Mouse (Mus musculus): ENCODE data around the gene Smarcal1. TPM values are rescaled to one million over a fixed set of nuclear protein-coding genes. Genes with fewer than 3 reads are reported as not detected.

Smarcal1 gene
- total RNA-seq, 4 experiments from 2014 or later: 20.0 to 24.0 (median 21.7) TPM

DNA sequence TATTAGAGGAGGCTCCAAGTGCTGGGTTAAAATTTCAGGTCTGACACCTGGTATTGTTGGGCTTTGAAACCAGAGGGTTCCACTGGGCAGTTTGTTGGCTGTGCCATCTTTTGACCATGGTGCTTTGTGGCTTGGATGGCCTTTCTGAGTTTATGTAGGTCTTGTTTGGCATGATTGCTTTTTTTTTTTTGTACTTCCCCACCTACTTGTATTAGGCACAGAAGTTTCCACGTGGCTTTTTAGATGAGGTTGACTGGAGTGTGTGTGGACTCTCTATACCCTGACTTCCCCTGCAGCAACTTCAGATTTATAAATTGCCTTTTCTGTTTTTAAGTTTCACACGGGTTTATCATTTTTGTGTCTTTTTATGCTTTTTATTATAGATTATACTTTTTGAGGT is 5.7 kb downstream of the Smarcal1 start:
- no peak for DNase-seq (ENCODE audit: low spot score in 2 of 2)

DNA sequence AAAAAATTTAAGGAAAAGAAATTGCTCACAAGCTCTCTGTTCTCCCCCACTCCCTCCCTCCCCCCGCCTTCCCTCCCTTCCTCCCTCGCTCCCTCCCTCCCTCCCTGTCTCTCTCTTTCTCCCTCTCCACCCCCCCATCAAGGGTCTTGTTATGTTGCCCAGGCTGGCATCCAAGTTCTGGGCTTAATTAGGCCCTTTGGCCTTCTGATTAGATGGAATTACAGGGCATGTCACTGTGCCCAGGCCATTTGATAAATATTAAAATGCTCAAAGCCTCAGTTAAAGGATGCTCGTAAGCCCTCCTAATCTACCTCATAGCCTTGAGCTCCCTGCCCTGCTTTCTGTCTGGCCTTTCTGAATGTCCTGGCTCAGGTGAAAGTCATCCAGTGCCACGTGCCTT is 7.6 kb downstream of the Smarcal1 start:
- no peak for DNase-seq (ENCODE audit: low spot score in 2 of 2)

DNA sequence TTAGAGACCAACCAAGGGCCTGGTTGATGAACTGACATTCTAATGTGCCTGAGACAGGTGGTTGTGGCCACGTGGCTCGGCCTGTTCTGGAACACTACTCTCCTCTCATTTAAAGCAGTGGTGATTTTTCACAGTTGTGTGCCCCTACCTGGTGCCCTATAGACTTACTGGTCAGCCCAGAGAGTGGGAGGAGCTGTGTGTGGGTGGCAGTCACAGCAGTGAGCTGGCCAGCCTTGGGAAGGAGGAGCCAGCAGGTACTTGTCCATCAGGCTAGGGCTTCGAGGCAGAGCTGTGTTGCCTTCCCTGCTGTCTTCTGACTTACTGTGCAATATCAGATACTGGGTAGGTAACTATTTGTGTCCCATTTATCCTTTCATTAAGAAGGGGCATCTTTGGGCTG is 9.3 kb downstream of the Smarcal1 start:
- no peak for DNase-seq (ENCODE audit: low spot score in 2 of 2)

DNA sequence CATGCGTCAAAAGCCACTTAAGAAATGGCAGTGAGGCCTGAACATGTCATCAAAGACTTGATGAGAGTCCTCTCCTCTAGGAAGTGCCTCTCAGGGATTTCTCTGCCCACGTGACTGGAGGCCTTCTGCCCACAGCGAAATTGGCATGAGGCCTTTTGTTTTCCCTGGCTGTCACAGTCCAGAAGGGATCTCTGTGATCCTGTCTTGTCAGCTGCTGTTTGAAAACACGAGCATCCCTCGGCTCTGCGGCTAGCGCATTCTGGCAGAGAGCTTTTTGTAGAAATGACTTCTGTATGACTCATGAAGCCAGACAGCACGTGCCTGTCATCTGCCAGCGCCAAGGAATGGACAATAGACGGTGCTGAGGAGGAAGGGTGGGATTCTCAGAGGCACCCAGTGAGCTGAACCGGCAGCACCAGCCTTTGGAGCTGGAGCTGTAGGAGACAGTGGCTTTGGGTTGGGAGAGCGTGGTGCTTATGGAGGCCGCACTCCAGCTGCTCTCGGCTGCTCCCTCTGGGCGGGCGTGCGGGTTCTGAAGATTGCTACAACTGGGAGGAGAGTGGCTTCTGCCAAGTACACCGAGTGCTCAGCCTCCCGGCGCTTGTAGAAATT is 10.4 kb downstream of the Smarcal1 start:
- DNase-seq (ENCODE audit: low spot score in 2 of 2): peak; percentile 19 to 39

DNA sequence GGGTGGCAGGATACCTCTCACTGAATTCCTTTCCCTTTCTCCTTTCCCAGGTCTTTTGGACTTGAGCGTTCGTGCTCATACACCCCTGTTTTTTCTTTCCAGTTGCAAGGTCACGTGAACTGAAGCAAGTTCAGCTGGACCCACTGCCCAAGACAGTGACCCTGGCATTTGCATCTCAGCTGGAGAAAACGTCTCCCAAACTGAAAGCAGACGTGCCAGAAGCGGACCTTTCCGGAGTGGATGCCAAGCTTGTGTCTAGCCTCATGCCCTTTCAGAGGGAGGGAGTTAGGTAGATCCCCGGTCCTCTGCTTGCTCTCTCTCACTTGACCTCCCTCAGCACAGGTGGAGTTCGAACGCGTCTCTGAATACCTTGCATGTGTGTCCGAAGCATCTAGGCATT is 12.6 kb downstream of the Smarcal1 start:
- no peak for DNase-seq (ENCODE audit: low spot score in 2 of 2)

DNA sequence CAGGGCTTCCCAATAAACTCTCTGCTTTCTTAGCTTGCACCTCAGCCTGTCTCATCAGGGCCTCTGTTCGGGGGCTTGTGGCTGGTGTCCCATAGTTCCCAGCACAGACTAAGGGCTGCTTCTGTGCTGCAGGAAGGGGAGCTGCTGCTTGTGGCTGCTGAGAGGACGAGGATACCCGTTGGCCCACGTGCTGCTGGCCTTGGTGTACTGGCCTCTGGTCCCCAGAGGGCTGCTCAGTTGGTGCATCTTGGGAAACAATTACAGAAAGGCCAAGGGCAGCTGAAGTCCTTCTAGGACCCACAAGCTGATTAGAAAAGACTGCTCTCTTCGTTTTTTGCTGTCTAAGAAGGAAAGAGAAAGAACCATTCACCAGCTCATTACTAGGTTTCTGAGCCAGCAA is 13.2 kb downstream of the Smarcal1 start:
- DNase-seq (ENCODE audit: low spot score in 2 of 2): no peak

DNA sequence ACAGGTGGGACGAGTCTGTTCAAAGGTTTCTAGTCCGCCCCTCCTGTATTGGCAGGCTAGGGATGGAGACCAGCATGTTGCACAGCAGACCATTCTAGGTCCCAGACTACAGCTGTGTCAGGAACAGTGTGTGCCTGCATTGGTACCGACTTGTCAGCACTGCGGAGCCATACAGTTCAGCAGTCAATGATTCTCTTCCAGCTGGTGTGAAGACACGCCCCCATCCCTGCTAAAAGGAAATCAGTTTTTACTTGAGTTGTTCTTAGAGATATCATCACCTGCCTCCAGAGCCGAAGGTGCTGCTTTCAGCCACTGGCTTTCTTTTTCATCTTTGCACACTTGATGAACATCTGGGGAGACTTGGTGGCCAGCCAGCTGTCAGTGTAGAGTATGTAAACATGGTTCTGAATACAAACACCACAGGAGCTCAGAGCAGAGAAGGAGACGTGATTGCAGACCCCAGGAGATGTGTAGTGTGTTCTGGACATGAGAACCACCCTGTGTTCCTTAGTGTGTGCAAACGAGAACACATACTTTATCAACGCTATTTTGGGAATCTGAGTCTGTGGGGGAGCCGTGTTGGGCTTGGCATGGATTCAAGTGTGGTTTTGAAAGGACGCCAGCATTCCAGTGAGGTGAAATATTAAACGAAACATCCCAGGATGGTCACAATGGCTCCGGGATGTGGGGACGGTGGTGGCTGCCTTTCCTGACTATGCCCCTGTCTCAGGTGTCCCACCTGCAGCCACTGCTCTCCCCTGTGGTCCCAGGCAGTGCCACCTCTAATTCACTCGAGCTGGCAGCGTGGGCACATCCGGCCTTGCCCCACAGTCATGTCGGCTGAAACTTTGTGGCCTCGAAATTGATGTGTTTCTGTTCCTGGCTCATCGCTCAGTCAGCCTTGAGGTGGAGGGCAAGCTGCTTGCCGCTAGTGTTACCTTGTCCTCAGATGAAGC is 16.4 kb downstream of the Smarcal1 start:
- DNase-seq (ENCODE audit: low spot score in 2 of 2): no peak

DNA sequence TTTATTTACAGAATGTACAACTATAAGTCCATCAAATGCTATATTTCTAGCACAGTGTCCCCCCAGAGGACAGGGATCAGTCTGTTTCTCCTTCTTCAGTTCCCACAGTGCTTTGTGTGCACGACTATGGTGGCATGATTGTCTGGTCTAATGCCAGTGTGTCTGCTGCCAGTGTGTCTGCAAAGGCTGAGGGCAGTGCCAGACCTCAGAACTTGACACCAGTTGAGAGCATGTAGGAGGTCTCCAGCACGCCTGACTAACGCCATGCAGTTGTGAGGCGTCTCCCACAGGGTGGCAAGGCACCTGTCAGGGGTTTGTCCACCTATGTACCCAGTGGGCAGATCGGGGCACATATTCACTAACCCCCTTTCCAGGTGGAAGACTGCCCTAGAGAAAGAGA is 17.7 kb downstream of the Smarcal1 start:
- DNase-seq (ENCODE audit: low spot score in 2 of 2): no peak

DNA sequence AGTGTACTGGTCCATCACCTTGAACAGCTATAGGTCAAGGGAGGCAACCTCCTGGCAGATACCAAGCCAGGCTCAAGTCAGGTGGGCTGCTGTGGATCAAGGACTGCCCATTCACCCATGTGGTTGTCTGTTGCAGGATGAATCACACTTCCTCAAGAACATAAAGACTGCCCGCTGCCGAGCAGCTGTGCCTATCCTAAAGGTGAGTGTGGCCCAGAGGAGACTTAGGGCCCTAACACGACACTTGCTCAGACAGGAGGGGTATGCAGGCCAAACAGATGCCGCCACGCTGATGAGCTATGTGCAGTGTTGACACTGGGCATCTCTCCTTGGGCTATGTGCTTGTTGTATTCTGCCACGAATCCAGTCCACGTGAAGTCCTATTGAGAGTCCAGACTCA is 18.2 kb downstream of the Smarcal1 start:
- no peak for DNase-seq (ENCODE audit: low spot score in 2 of 2)

DNA sequence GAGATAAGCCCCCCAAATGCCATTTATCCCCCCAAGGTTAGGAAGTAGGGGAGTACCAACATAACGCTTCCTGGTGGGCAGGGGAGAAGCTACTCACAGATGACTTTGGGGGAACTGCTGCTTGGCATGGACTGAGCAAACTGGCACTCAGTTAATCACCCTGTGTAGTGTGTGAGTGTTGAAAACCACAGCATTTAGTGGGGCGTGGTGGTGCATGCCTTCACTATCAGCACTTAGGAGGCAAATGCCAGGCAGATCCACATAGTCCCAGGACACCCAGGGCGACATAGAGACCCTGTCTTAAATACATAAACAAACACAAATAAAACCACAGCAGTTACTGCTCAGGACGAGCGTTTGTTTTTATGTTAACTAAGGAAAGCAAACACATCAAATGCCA is 19.1 kb downstream of the Smarcal1 start:
- no peak for DNase-seq (ENCODE audit: low spot score in 2 of 2)

DNA sequence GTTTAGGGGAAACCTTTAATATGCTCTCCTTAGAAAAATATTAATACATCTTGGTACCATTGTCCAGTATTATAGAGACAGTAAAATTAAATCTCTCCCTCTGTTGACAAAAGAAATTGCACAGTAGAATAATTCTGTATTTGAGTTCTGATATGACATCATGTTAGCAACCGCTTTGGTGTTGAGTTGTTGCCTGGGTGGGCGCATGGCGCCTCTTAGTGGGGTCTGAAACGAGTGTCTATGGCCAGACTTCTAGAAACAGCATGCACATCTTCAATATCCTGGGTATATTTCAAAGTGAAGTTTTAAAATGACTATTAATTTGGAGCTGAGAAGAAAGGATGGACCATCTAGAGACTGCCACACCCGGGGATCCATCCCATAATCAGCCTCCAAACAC is 19.8 kb downstream of the Smarcal1 start:
- DNase-seq (ENCODE audit: low spot score in 2 of 2): no peak

DNA sequence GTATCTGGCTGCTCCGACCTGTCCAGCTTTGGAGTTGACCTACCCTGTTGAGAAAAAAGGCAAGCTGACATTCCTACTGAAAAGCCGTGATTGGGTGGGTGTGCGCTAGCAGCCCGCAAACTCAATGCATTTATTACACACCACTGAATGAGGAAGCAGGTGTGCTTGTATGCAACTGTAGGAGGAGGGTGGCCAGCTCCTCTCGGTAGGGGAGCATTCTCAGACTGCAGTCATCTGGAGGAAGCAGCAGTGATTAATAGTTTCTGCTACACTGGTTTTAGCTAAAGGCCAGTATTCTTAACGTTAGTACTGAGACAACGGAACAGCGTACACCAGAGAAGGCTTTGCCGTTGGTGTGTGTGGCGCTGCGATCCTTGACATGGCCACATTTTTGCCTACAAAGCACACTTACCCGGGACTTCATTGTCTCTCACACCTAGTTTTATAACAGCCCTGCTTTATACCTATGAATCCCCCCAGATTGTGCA is 23.2 kb downstream of the Smarcal1 start:
- DNase-seq (ENCODE audit: low spot score in 2 of 2): no peak

DNA sequence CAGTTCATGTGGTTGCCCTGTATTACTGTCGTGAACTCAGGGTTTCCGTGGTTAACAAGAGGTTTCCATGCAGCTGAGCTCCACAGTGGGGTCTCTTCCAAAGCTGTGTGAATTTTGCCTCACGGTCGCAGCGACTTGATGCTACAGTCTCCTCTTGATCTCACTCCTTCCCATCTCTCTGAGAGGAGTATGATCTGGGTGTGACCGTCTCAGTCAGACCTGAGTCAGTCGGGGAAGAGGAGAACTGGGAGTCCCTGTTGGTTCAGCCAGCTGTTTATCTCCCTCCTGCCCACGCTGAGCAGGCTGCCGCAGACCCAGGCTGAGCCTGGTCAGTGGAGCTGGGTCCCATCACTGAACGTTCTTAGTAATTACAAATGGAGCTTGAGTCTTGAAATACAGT is 26.1 kb downstream of the Smarcal1 start:
- DNase-seq (ENCODE audit: low spot score in 2 of 2): no peak

DNA sequence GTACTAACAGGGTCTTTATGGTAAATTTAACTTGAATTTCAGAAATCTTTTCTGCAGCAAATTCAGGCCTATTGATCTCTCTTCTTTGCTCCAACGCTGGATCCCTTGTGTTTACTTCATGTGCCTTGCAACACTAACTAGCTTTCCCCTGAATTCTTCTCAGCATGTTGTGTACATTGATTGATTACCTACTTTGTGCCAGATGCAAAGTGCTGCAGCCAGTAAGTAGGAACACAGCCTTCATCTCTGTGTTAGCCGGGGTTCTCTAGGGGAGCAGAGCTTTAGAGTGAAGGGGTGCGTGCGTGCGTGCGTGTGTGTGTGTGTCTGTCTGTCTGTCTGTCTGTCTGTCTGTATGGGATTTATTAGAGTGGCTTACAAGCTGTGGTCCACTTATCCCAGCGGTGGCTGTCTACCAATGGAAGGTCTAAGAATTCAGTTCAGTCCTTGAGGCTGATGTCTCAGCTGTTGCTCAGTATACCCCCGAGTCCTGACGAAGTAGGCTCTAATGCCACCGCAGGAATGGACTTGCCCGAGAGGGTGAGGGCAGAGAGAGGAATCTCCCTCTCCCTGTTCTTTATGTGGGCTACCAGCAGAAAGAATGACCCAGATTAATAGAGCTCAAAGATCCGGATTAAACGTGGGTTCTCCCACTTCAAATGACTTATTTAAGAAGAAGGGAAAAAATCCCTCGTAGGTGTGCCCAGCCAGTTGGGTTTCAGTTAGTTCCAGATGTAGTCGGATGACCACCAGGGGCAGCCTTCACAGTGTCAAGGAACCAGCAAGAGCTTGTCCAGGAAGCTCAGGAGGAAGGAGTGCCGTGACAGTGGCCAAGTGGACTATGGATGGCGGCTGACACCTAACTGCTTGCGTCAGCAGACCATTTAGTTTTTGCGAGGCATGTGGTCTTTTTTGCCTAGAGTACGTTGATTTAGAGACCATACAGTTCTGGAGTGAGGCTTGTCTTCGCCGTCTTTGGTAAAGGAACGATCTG is 27.1 kb downstream of the Smarcal1 start:
- DNase-seq (ENCODE audit: low spot score in 2 of 2): no peak

DNA sequence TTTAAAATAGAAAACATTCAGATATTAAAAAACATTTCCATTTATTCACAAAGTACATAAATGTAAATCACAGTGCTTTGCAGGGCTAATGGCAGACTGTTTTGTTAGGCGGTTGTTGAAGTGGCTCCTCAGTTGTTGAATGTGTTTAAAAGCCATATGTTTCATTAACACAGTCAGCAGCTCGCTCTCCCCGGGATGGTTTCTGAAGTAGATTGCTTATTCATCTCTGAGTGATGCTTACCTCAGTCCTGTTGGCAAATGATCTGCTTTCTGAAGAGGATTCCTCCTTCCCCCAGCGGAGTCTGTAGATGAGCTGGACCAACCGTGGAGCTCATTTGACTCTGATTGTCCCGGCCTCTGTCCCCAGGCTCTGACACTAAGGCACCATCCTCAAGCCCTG is 29.1 kb downstream of the Smarcal1 start:
- no peak for DNase-seq (ENCODE audit: low spot score in 2 of 2)

DNA sequence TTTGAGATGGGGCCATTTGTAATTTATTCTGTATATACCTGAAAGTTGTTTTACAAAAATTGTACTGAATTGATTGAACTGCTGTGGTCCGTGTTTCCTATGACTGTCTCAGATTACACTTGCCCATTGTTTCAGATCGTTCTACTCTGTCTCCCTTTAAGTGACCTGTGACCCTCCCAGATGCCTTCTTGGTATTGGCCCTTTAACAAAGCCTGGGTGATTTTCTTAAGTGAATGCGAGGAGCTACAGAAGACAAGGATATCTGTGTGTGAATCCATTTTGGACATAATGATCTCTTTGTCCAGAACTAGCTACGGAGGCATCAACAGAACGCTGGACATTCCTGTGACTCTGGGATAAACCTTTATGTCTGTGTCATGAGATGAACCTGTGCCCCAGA is 52.2 kb downstream of the Smarcal1 start:
- no peak for DNase-seq (ENCODE audit: low spot score in 2 of 2)

DNA sequence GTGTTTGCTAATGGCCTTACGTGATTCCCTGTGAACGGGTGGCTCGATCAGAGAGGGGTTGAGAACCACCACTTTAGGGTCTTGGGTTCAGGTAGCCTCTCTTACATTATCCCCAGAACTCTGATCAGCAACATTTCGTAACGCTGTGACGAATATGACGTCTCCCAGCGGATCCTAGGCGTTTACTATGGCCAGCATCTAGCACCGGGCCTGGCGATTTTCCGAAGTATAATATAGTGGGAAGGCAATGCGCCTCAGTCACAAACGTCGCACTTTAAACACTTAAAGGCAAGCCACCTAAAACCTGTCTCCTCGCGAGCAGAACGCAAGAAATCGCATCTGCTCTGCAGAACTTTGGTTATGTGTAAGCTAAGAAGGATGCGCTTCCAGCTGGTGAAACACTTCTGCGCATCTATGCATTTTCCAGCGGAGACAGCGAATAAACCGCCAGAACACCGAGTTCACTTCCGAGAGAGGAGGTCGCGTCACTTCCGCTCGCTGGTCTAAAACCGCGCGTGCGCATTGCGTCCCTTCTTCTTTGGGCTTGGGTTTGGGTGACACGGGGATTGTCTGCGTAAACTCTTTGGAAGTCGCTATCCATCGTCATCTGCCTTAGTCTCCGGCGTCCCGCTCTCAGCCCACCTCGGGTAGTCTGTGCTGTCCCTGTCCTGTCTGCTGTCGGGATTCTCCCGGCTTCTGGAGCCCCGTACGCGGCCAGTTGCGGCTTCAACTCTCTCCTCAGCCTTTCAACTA is 57.8 kb downstream of the Smarcal1 start:
- no peak for DNase-seq (ENCODE audit: low spot score in 2 of 2)

DNA sequence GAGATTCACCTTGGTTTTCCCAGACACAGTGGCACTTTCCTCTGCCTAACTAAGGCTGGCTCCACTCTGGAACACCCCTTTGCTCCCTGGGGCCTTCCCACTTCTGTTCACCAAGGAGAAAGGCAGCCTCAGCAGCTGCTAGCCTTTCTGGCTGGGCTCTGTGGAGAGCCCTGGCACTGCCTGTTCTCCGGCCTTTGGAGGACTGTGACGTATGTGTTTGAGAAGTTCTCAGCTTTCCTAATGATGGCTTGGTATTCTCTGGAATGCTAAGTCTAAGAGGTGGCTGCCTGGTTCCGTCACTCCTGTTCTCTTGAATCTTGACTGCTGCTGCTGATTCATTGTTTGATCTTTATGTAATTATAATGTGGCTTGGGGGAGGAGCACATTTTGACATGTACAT is 90.0 kb downstream of the Smarcal1 start:
- DNase-seq (ENCODE audit: low spot score in 2 of 2): no peak

All from gastrocnemius, adult 8-10 months (tissue).